ENCODE assay signal across 19 mouse cellular contexts in genomic region chr12:13589021-13589420, GRCm38 (mm10).
DNase-seq lines count a peak whose midpoint lies in the region; ATAC-seq lines count a peak whose summit lies in the region.
"Had no signal": no experiment of that assay in that cellular context is flagged by ENCODE, and none has a peak within 500 bp of the region (broad histone marks: within the 10 kb centered on the region; RNA-seq: fewer than 3 reads in every experiment).

No protein-coding gene starts in this region.

- H3K4me2 ChIP-seq in midbrain, embryonic 11.5 days: no peak overlapping the region
- no peak overlapping the region for H3K4me2 ChIP-seq in midbrain, embryonic 13.5 days (replicated peaks)

- H3K27ac ChIP-seq in midbrain, embryonic 11.5 days (ENCODE audit: low read depth, low read length): no peak overlapping the region
- H3K27ac ChIP-seq in midbrain, embryonic 13.5 days: no peak overlapping the region

- ATAC-seq in midbrain, embryonic 11.5 days (ENCODE audit: low FRiP score): no peak
- ATAC-seq in midbrain, embryonic 13.5 days: no peak
- ATAC-seq: activated CD4-positive, CD25-positive, alpha-beta regulatory T cell, adult 4 months; CD4-positive, CD25-positive, alpha-beta regulatory T cell, adult 4 months; Patski had no signal

- H3K27me3 ChIP-seq in midbrain, embryonic 11.5 days (ENCODE audit: control insufficient read depth, insufficient read depth, low read length): no peaks in the 10 kb centered on the region
- no peaks in the 10 kb centered on the region for H3K27me3 ChIP-seq in midbrain, embryonic 13.5 days
- H3K27me3 ChIP-seq: CH12.LX, Patski had no signal

- no peaks in the 10 kb centered on the region for H3K4me1 ChIP-seq in midbrain, embryonic 11.5 days (ENCODE audit: control insufficient read depth, insufficient read depth, low read length)
- H3K4me1 ChIP-seq in midbrain, embryonic 13.5 days (replicated peaks): no peaks in the 10 kb centered on the region

- H3K4me3 ChIP-seq in midbrain, embryonic 11.5 days (ENCODE audit: low read depth, low read length): no peak overlapping the region
- no peak overlapping the region for H3K4me3 ChIP-seq in midbrain, embryonic 13.5 days (replicated peaks)

- 94% methylated on average over 5 of the region's 5 CpGs for WGBS in midbrain, embryonic 11.5 days
- 94% methylated on average over 5 of the region's 5 CpGs for WGBS in midbrain, embryonic 13.5 days

- H3K36me3 ChIP-seq in midbrain, embryonic 11.5 days (ENCODE audit: control insufficient read depth, insufficient read depth, low read length): no peaks in the 10 kb centered on the region
- H3K36me3 ChIP-seq in midbrain, embryonic 13.5 days: 0 out of 2 replicates have a peak, but pooled peaks cover 5% of the 10 kb centered on the region

- H3K9me3 ChIP-seq in midbrain, embryonic 11.5 days (ENCODE audit: control insufficient read depth, low read length): no peaks in the 10 kb centered on the region
- no peaks in the 10 kb centered on the region for H3K9me3 ChIP-seq in midbrain, embryonic 13.5 days
- H3K9me3 ChIP-seq: G1E had no signal

- DNase-seq in heart, adult 11 months: peak; percentile 82
- no peak for DNase-seq in heart, adult 18-20 months
- peak; percentile 61 for DNase-seq in midbrain, embryonic 11.5 days (ENCODE audit: low spot score, missing footprints)
- DNase-seq: adrenal gland, adult 2 months; adrenal gland, adult 8-10 months; adrenal gland, postnatal 10 days; adrenal gland, postnatal 14 days; adrenal gland, postnatal 25 days; adrenal gland, postnatal 36 days; B cell, adult 2 months; cerebellum, adult 11 months; cerebellum, adult 11-12 months; cerebellum, adult 18-20 months had no signal

- no peak overlapping the region for H3K9ac ChIP-seq in midbrain, embryonic 11.5 days (ENCODE audit: low read length)
- H3K9ac ChIP-seq in midbrain, embryonic 13.5 days (replicated peaks): no peak overlapping the region

Comparison
In these comparisons a context has a peak if more than half of its experiments do, and no peak if none do; other contexts are left out.
1. DNase-seq: peak in heart, adult 11 months (single experiment) and midbrain, embryonic 11.5 days (single experiment); none in heart, adult 18-20 months (0 of 2).